21 mouse cellular contexts compared by ENCODE assay signal in genomic region chr3:28599476-28599875, GRCm38 (mm10).
DNase-seq lines count a peak whose midpoint lies in the region; ATAC-seq and TF ChIP-seq lines count a peak whose summit lies in the region.
"Had no signal": no experiment of that assay in that cellular context is flagged by ENCODE, and none has a peak within 500 bp of the region (broad histone marks: within the 10 kb centered on the region; RNA-seq: fewer than 3 reads in every experiment).

No protein-coding gene starts in this region.

- no peaks in the 10 kb centered on the region for H3K9me3 ChIP-seq in forebrain, embryonic 14.5 days (replicated peaks; ENCODE audit: control insufficient read depth, low read length)
- H3K9me3 ChIP-seq in forebrain, embryonic 15.5 days: no peaks in the 10 kb centered on the region
- H3K9me3 ChIP-seq in midbrain, embryonic 14.5 days (ENCODE audit: control insufficient read depth, low read length): no peaks in the 10 kb centered on the region
- H3K9me3 ChIP-seq in midbrain, embryonic 15.5 days: no peaks in the 10 kb centered on the region
- H3K9me3 ChIP-seq: embryonic facial prominence, embryonic 13.5 days; heart, embryonic 13.5 days; hindbrain, embryonic 13.5 days had no signal

- no peak overlapping the region for H3K4me2 ChIP-seq in forebrain, embryonic 14.5 days (ENCODE audit: low read length)
- H3K4me2 ChIP-seq in forebrain, embryonic 15.5 days (replicated peaks): no peak overlapping the region
- H3K4me2 ChIP-seq in midbrain, embryonic 14.5 days (ENCODE audit: low read length): no peak overlapping the region
- H3K4me2 ChIP-seq in midbrain, embryonic 15.5 days: no peak overlapping the region
- H3K4me2 ChIP-seq: embryonic facial prominence, embryonic 13.5 days; heart, embryonic 13.5 days; hindbrain, embryonic 13.5 days had no signal

- H3K4me3 ChIP-seq in forebrain, embryonic 14.5 days (ENCODE audit: low read depth, low read length): no peak overlapping the region
- no peak overlapping the region for H3K4me3 ChIP-seq in forebrain, embryonic 15.5 days
- no peak overlapping the region for H3K4me3 ChIP-seq in heart, adult 2 months
- H3K4me3 ChIP-seq in midbrain, embryonic 14.5 days (replicated peaks; ENCODE audit: low read depth, low read length): no peak overlapping the region
- H3K4me3 ChIP-seq in midbrain, embryonic 15.5 days: no peak overlapping the region
- H3K4me3 ChIP-seq: embryonic facial prominence, embryonic 13.5 days; heart, embryonic 13.5 days; hindbrain, embryonic 13.5 days had no signal

- peaks cover 40% of the 10 kb centered on the region for H3K36me3 ChIP-seq in forebrain, embryonic 14.5 days (ENCODE audit: control insufficient read depth, insufficient read depth, low read length)
- peaks cover 41% of the 10 kb centered on the region for H3K36me3 ChIP-seq in forebrain, embryonic 15.5 days
- H3K36me3 ChIP-seq in heart, adult 2 months (ENCODE audit: control insufficient read depth, insufficient read depth, low read length): no peaks in the 10 kb centered on the region
- peaks cover 82% of the 10 kb centered on the region for H3K36me3 ChIP-seq in midbrain, embryonic 14.5 days (ENCODE audit: control insufficient read depth, insufficient read depth, low read length)
- H3K36me3 ChIP-seq in midbrain, embryonic 15.5 days (replicated peaks): peaks cover 44% of the 10 kb centered on the region
- H3K36me3 ChIP-seq: embryonic facial prominence, embryonic 13.5 days had no signal

- intact Hi-C loops in heart, adult 2 months (cut with DNase I): no loop called here

- no peak overlapping the region for H3K9ac ChIP-seq in forebrain, embryonic 14.5 days (ENCODE audit: low read length)
- H3K9ac ChIP-seq in forebrain, embryonic 15.5 days (replicated peaks): no peak overlapping the region
- H3K9ac ChIP-seq in heart, adult 2 months (ENCODE audit: low read depth, low read length): no peak overlapping the region
- H3K9ac ChIP-seq in midbrain, embryonic 14.5 days (replicated peaks; ENCODE audit: low read length): no peak overlapping the region
- H3K9ac ChIP-seq in midbrain, embryonic 15.5 days: no peak overlapping the region
- H3K9ac ChIP-seq: embryonic facial prominence, embryonic 13.5 days; heart, embryonic 13.5 days; hindbrain, embryonic 13.5 days had no signal

- TF ChIP-seq POLR2A in heart, adult 2 months (IDR thresholded peaks at IDR 0.05; ENCODE audit: insufficient read depth, low read depth, low read length): no peak

- no peak overlapping the region for H3K27ac ChIP-seq in forebrain, embryonic 14.5 days (ENCODE audit: low read depth, low read length)
- no peak overlapping the region for H3K27ac ChIP-seq in forebrain, embryonic 15.5 days (replicated peaks)
- H3K27ac ChIP-seq in heart, adult 2 months: no peak overlapping the region
- H3K27ac ChIP-seq in midbrain, embryonic 14.5 days (replicated peaks; ENCODE audit: low read depth, low read length): no peak overlapping the region
- no peak overlapping the region for H3K27ac ChIP-seq in midbrain, embryonic 15.5 days
- H3K27ac ChIP-seq: embryonic facial prominence, embryonic 13.5 days; heart, embryonic 13.5 days; hindbrain, embryonic 13.5 days had no signal

- no peaks in the 10 kb centered on the region for H3K27me3 ChIP-seq in forebrain, embryonic 14.5 days (replicated peaks; ENCODE audit: control insufficient read depth, insufficient read depth, low read length)
- H3K27me3 ChIP-seq in forebrain, embryonic 15.5 days: no peaks in the 10 kb centered on the region
- no peaks in the 10 kb centered on the region for H3K27me3 ChIP-seq in heart, adult 2 months (ENCODE audit: control insufficient read depth, insufficient read depth, low read length)
- no peaks in the 10 kb centered on the region for H3K27me3 ChIP-seq in midbrain, embryonic 14.5 days (ENCODE audit: control insufficient read depth, insufficient read depth, low read length)
- H3K27me3 ChIP-seq in midbrain, embryonic 15.5 days (replicated peaks): no peaks in the 10 kb centered on the region
- H3K27me3 ChIP-seq: embryonic facial prominence, embryonic 13.5 days; heart, embryonic 13.5 days; hindbrain, embryonic 13.5 days; Patski had no signal

- 84% methylated on average over 2 of the region's 2 CpGs for WGBS in forebrain, embryonic 14.5 days
- 83% methylated on average over 2 of the region's 2 CpGs for WGBS in forebrain, embryonic 15.5 days
- WGBS in heart, adult 2 months: 93% methylated on average over 2 of the region's 2 CpGs
- 90% methylated on average over 2 of the region's 2 CpGs for WGBS in midbrain, embryonic 14.5 days
- WGBS in midbrain, embryonic 15.5 days: 88% methylated on average over 2 of the region's 2 CpGs

- TF ChIP-seq CTCF in heart, adult 2 months (IDR thresholded peaks at IDR 0.05): no peak

- ATAC-seq in forebrain, embryonic 14.5 days: no peak
- ATAC-seq in forebrain, embryonic 15.5 days (replicated peaks): no peak
- no peak for ATAC-seq in midbrain, embryonic 14.5 days (ENCODE audit: low FRiP score, low TSS enrichment)
- ATAC-seq in midbrain, embryonic 15.5 days (replicated peaks): no peak
- ATAC-seq: activated CD4-positive, CD25-positive, alpha-beta regulatory T cell, adult 4 months; intestine, embryonic 16.5 days; Patski had no signal

- DNase-seq in forebrain, embryonic 14.5 days (ENCODE audit: low spot score): peak; percentile 39
- peak; percentile 1 for DNase-seq in heart, adult 11 months
- no peak for DNase-seq in heart, adult 2 months
- peak; percentile 21 for DNase-seq in midbrain, embryonic 14.5 days
- DNase-seq in adrenal gland, adult (ENCODE audit: inconsistent age in 2 of 2, low spot score in 1 of 2): no peak
- DNase-seq: adrenal gland, adult 2 months; adrenal gland, postnatal 25 days; cerebellum, adult 11 months; cerebellum, adult 8-10 months; cerebellum, postnatal 25 days; gastrocnemius, postnatal 14 days; heart, postnatal 36 days; kidney, adult 2 months had no signal

- no peak for TF ChIP-seq EP300 in heart, adult 2 months (IDR thresholded peaks at IDR 0.05; ENCODE audit: insufficient read depth, low read depth, low read length)

- no peaks in the 10 kb centered on the region for H3K79me2 ChIP-seq in heart, adult 2 months (replicated peaks; ENCODE audit: control insufficient read depth, insufficient read depth, low read length)

- no peaks in the 10 kb centered on the region for H3K4me1 ChIP-seq in forebrain, embryonic 14.5 days (ENCODE audit: control insufficient read depth, insufficient read depth, low read length)
- H3K4me1 ChIP-seq in forebrain, embryonic 15.5 days: no peaks in the 10 kb centered on the region
- H3K4me1 ChIP-seq in heart, adult 2 months (ENCODE audit: control insufficient read depth, insufficient read depth, low read length): no peaks in the 10 kb centered on the region
- H3K4me1 ChIP-seq in midbrain, embryonic 14.5 days (ENCODE audit: control insufficient read depth, insufficient read depth, low read length): no peaks in the 10 kb centered on the region
- no peaks in the 10 kb centered on the region for H3K4me1 ChIP-seq in midbrain, embryonic 15.5 days
- H3K4me1 ChIP-seq: embryonic facial prominence, embryonic 13.5 days; hindbrain, embryonic 13.5 days had no signal

Comparison
In these comparisons a context has a peak if more than half of its experiments do, and no peak if none do; other contexts are left out.
1. DNase-seq: peak in forebrain, embryonic 14.5 days (single experiment), heart, adult 11 months (single experiment) and midbrain, embryonic 14.5 days (single experiment); none in heart, adult 2 months (0 of 2) and adrenal gland, adult (0 of 2).